Mouse (Mus musculus) splenic B cell, adult 2 months (primary cell): ENCODE results near the gene Papss2.

Experiments
- DNase-seq: peaks from one replicate; pipeline ENCODE4 v3.0.0-alpha.2; 2011; ENCODE audit warnings: low read depth, low spot score
- H3K27me3 ChIP-seq: 2 replicates; pipeline ENCODE4 v1.6.1; 2012; ENCODE audit warnings: mild to moderate bottlenecking, low read length, moderate library complexity, mixed read lengths; ENCODE audit not compliant: control insufficient read depth, poor library complexity, insufficient read depth, severe bottlenecking
- H3K36me3 ChIP-seq: 2 replicates; pipeline ENCODE4 v1.6.1; 2012; ENCODE audit warnings: mild to moderate bottlenecking, low read length, moderate library complexity, mixed read lengths; ENCODE audit not compliant: control insufficient read depth, poor library complexity, insufficient read depth, severe bottlenecking

Papss2 gene

DNA sequence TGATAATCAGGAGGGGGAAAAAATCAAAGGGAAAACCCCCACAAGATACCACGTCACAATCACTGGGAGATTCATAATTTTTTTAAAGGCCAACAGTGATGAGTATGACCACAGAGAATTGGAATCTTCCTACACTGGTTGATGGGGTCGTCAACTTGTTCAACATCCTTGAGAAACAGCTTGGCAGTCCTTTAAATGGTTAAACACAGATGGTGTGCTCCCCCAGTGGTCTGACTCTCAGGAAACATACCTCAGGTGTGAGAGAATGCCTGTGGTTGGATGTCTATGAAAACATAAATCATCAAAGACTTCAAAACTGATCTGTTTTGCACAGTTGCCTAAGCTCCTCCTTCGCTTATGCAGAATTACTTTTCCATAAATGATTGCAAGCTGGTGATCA is 20.7 kb upstream of the Papss2 start:
- no peaks in the 10 kb centered on the region for H3K36me3 ChIP-seq
- DNase-seq: no peak
- no peaks in the 10 kb centered on the region for H3K27me3 ChIP-seq

DNA sequence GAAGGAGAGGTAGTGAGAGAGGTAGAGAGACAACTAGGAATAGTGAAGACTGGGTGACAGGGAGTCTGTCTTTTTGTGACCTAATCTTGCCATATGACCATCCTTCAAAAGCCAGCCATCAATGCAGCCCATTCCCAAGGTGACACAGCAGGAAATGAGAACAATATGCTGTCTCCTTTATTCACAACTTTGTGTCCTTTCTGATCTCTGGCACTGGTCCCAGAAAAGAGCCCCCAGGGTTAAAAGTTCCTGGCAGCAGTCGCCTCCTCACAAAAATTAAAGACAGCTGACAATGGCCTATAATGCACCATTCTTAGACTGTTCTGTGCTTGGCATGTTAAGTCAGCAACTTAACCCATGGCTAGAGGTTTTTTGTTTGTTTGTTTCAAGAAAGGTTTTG is 17.8 kb upstream of the Papss2 start:
- Histone ChIP-seq H3K27me3 (no peaks in the 10 kb centered on the region), H3K36me3 (no peaks in the 10 kb centered on the region)
- no peak for DNase-seq

- DNase-seq: no peak
- Histone ChIP-seq H3K27me3 (no peaks in the 10 kb centered on the region), H3K36me3 (no peaks in the 10 kb centered on the region)
Measured at GRCm38 (mm10) chr19:32583091-32583766, 12.4 kb upstream of the Papss2 start.

DNA sequence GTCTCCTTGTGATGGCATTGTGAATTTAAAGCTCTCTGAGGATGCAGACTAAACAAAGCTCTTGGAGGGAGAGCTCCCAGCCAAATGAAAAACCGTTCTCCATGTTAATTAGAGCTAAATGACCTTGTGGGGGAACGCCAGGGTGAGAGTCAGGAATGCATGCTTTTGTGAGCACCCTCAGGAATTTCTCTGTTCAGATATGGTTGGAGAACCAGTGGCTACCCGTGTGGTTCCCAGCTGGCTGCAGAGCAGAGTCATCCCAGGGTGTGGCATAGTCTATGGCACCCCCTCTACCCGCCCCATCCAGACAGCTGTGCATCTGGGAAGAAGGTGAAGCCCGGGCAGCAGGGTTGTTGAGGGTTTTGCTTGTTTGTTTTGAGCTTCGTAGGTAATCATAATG is 7.9 kb upstream of the Papss2 start:
- Histone ChIP-seq H3K36me3 (no peaks in the 10 kb centered on the region), H3K27me3 (no peaks in the 10 kb centered on the region)
- DNase-seq: no peak

DNA sequence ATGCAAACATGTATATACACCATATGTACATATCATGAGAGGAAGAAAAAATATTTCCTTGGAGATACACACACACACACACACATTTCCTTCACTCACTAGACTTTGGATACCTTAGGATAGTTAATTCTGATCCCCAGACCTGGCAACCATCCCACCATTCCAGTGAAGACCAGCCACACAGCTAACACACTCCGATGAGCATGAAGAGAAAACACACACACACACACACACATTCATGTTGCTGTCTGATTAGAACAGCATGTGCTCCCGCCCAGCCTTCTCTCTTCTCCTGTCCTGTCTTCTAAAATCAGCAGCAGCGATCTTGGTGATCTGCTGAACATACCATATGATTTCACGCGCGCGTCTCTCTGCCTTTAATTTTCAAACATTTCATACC is 2.8 kb upstream of the Papss2 start:
- Histone ChIP-seq H3K27me3 (no peaks in the 10 kb centered on the region), H3K36me3 (no peaks in the 10 kb centered on the region)
- DNase-seq: no peak

- H3K27me3 ChIP-seq: no peaks in the 10 kb centered on the region
- DNase-seq: peak; percentile 55
Measured at GRCm38 (mm10) chr19:32593870-32594269, 1.7 kb upstream of the Papss2 start.

DNA sequence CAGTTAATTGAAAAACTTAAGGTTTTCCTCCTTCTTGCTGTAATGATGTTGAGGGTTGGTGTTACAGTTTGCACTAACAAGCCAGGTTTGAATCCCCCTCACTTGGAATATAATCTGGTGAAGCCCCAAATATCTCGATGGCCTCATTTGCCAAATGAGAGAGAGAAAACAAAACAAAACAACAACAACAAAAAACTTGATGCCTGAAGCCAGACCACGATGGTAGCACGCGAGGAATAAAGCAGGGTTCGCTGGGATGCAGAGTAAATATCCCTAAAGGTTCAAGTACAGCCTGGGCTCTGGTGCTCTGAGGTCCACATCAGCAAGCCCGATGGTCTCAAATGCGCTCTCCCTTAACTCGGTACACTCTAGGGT is 472 bp upstream of the Papss2 start:
- no peak for DNase-seq
- Histone ChIP-seq H3K36me3 (no peaks in the 10 kb centered on the region), H3K27me3 (no peaks in the 10 kb centered on the region)

More at GRCm38 (mm10) chr19:32593870-32594269, 1.7 kb upstream of the Papss2 start:
- H3K36me3 ChIP-seq: no peaks in the 10 kb centered on the region

DNA sequence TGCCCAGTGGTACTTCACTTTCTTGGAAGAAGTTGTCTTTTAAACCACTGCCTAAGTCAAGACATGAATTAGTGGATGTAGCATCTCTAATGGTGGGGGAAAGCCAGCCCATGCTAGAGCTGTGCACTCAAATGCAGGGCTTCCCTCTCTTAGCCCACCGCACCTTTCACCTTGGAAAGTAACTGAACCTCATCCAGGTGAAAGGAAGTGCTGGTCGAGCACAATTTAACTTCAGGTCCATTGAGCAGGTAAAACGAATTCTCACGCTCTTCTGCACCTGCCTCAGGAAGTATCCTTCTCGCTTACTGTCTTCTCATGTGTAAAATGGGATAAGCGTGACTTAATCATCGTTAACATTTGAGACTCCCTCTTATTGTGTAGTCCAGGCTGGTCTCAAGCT is 3.4 kb downstream of the Papss2 start:
- no peaks in the 10 kb centered on the region for H3K36me3 ChIP-seq
- DNase-seq: no peak

DNA sequence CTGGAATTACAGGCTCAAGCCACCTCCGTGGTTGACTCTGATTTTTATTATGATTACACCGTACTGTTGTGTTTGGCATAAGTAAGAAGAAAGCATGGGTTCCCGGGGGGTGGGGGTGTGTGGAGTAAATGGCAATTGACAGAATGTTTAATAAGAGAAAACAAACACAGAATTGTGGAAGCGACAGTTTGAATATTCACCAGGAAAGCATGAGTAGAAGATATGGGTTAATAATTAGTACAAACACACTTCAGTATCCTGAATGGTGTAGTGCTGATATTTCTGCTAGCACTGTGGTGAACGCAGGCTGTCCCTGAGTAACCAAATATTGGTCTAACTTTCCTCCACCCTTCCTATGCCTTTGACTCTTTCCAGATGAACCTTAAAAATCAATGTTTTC is 3.8 kb downstream of the Papss2 start:
- Histone ChIP-seq H3K36me3 (no peaks in the 10 kb centered on the region), H3K27me3 (no peaks in the 10 kb centered on the region)
- DNase-seq: no peak

More for the DNA sequence above, 3.4 kb downstream of the Papss2 start:
- H3K27me3 ChIP-seq: no peaks in the 10 kb centered on the region

DNA sequence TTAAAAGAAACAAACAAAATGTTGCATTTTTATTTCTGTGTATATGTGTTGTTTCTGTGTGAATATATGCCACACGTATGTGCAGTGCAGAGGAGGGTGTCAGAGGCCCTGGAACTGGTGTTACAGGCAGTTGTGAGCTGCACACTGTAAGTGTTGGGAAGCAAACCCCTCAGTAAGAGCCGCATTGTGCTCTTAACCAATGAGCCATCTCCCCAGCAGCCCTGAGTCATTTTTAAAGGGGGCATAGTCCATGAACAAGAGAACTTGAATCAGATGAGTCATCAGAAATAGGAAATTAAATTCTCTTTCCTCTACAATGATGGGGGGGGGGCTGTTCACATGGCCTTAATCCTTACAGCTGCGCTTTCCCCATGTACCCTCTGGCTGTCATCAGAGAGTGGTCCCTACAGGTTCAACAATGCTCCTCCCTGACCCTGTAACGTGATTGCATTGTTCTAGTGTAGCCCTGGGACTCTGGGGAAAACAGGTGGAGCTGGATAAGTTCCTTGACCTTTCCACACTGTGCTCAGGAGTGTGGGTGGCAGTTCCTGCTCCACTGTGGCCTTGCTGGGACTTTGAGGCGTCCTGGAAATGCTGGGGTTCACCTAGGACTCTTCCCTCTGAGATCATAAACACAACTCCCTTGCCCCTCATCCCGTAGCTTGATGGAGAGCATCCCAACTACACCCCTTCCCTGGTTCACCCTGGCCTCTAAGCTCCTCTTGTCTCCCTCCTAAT is 5.6 kb downstream of the Papss2 start:
- H3K36me3 ChIP-seq: no peaks in the 10 kb centered on the region
- DNase-seq: no peak
- no peaks in the 10 kb centered on the region for H3K27me3 ChIP-seq

DNA sequence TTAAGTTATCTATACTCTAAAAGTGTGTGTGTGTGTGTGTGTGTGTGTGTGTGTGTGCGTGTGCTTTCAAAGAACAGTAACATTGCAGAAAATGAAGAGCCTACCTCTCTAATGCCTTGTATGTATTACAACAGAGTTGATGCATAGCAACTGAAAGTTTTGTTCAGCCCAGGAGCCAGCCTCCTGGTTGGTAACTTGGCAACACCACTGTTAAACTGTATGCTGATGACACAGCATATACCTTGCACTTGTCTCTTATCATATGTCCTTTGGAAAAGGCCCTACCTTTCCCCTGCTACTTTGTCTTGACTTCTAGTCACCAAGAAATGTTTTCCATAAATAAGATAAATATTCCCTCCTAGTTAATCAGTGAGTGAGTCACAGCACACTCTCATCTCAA is 7.9 kb downstream of the Papss2 start:
- H3K36me3 ChIP-seq: no peaks in the 10 kb centered on the region
- no peaks in the 10 kb centered on the region for H3K27me3 ChIP-seq
- no peak for DNase-seq

- H3K36me3 ChIP-seq: no peaks in the 10 kb centered on the region
- no peak for DNase-seq
- no peaks in the 10 kb centered on the region for H3K27me3 ChIP-seq
Measured at GRCm38 (mm10) chr19:32604127-32604526, 8.5 kb downstream of the Papss2 start.

GRCm38 (mm10) chr19:32604563-32605252 is 9.1 kb downstream of the Papss2 start:
- H3K27me3 ChIP-seq: no peaks in the 10 kb centered on the region

GRCm38 (mm10) chr19:32606227-32606827 is 10.7 kb downstream of the Papss2 start:
- no peak for DNase-seq
- H3K27me3 ChIP-seq: no peaks in the 10 kb centered on the region
- H3K36me3 ChIP-seq: no peaks in the 10 kb centered on the region

More at GRCm38 (mm10) chr19:32604563-32605252, 9.1 kb downstream of the Papss2 start:
- no peak for DNase-seq
- H3K36me3 ChIP-seq: no peaks in the 10 kb centered on the region

DNA sequence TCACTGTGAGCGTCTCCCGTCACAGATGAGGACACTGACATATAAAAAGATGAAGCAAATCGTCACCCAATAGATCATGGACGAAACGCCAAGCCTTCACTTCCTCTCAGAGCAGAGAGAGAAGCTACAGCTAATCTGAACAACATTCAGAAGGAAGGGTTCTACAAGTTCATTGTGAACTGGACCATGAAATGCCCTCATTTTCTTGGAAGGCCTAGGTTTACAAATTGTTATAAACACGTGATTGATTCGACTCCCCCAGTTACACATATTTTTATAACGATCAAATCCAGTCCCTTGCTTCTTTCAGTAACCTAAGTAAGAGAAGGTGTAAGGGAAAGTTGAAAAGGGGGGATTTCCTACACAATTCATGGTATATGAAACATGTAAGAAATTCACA is 11.4 kb downstream of the Papss2 start:
- H3K36me3 ChIP-seq: no peaks in the 10 kb centered on the region
- no peaks in the 10 kb centered on the region for H3K27me3 ChIP-seq
- DNase-seq: no peak
